Mouse (Mus musculus) spleen, adult 10 weeks (tissue): Measurements from ENCODE around the gene Gm15107. TPM values are rescaled to one million over a fixed set of nuclear protein-coding genes. Genes with fewer than 3 reads are reported as not detected.

ENCODE experiments used
- polyA plus RNA-seq: library from polyadenylated mRNA; stranded (reverse); fragments of 350-450 nt; fragmentation: Illumina TruSeq; extraction: RNeasy Lipid Tissue Mini Kit (QIAGEN cat#74804); gene quantifications from one replicate; pipeline ENCODE4 v1.2.3, GENCODE M21; 2015; ENCODE audit warnings: low replicate concordance; ENCODE audit not compliant: insufficient read depth

The Gm15107 gene
- not detected for polyA plus RNA-seq

GRCm38 (mm10) chrX:148180424-148180823 is at the start of gene Gm15107:
TSS of gene Gm15107 (plus strand) at chrX:148180724.

Other genes with a start within 250 kb of the Gm15107 start
- not detected for gene Gm15080, start 187.7 kb upstream of the Gm15107 start, polyA plus RNA-seq